Mouse (Mus musculus) liver, embryonic 14.5 days (tissue): ENCODE measurements around the gene Sirpa.

Experiments
- CTCF ChIP-seq: IDR thresholded peaks from 2 replicates; pipeline ENCODE4 v1.5.1; 2016; ENCODE audit warnings: antibody characterized with exemption, low read depth, control low read depth
- EP300 ChIP-seq: IDR thresholded peaks from 2 replicates; pipeline ENCODE4 v1.6.1; 2016; ENCODE audit warnings: antibody characterized with exemption, low read depth

- no peak for TF ChIP-seq CTCF
- TF ChIP-seq EP300: no peak
Observed at GRCm38 (mm10) chr2:129621654-129622490, 29.2 kb downstream of the Sirpa start.
